Mouse (Mus musculus) forebrain, embryonic 16.5 days (tissue): ENCODE data around the gene Srp14. TPM values are rescaled to one million over a fixed set of nuclear protein-coding genes. Genes with fewer than 3 reads are reported as not detected.

Experiments used
- polyA plus RNA-seq: library from polyadenylated mRNA; unstranded; fragments of >200 nt; fragmentation: Nextera tagmentation; extraction: Ambion mirVana; gene quantifications from 2 replicates; pipeline ENCODE4 v1.2.1, GENCODE M21; 2015

The Srp14 gene
- polyA plus RNA-seq, 1 experiment from 2014 or later: 322 TPM

Other genes starting within 250 kb of the Srp14 start
- 4.5 and 4.6 TPM in 2 replicates for gene Fsip1, start 222.7 kb downstream of the Srp14 start, polyA plus RNA-seq
- 5.4 and 6.2 TPM in 2 replicates for gene Gpr176, start 106.3 kb downstream of the Srp14 start, polyA plus RNA-seq
- gene Eif2ak4, start 91.1 kb downstream of the Srp14 start, polyA plus RNA-seq: 9.3 and 9.8 TPM in 2 replicates
- 1.3 and 1.5 TPM in 2 replicates for gene Bmf, start 70.0 kb upstream of the Srp14 start, polyA plus RNA-seq
- 36.4 and 45.0 TPM in 2 replicates for gene Bub1b, start 118.5 kb upstream of the Srp14 start, polyA plus RNA-seq
- 26.0 and 36.4 TPM in 2 replicates for gene Pak6, start 183.6 kb upstream of the Srp14 start, polyA plus RNA-seq
- gene Ankrd63, start 224.3 kb upstream of the Srp14 start, polyA plus RNA-seq: 0.43 and 0.46 TPM in 2 replicates
- gene Plcb2, start 248.7 kb upstream of the Srp14 start, polyA plus RNA-seq: 0.63 and 1.2 TPM in 2 replicates